Mouse (Mus musculus) neural tube, embryonic 12.5 days (tissue): ENCODE data around the gene Pdzd11. TPM values are rescaled to one million over a fixed set of nuclear protein-coding genes. Genes with fewer than 3 reads are reported as not detected.

ENCODE experiments used
- ATAC-seq: fragments of 200-750 bp; cut with Nextera tagmentation; 2 replicates; pipeline ENCODE4 v1.8.0; 2017; ENCODE audit warnings: low read depth, mild to moderate bottlenecking, moderate TSS enrichment, moderate library complexity; ENCODE audit not compliant: low FRiP score
- H3K27ac ChIP-seq: fragments of 300-500 bp; sonication (generic); 2 replicates; pipeline ENCODE4 v1.5.1; 2016
- H3K27me3 ChIP-seq: fragments of 300-500 bp; sonication (generic); replicated peaks from 2 replicates; pipeline ENCODE4 v1.6.1; 2016; ENCODE audit warnings: mild to moderate bottlenecking
- H3K36me3 ChIP-seq: fragments of 300-500 bp; sonication (generic); 2 replicates; pipeline ENCODE4 v1.6.1; 2016; ENCODE audit warnings: mild to moderate bottlenecking
- H3K4me1 ChIP-seq: fragments of 300-500 bp; sonication (generic); 2 replicates; pipeline ENCODE4 v1.6.1; 2016
- H3K4me2 ChIP-seq: fragments of 300-500 bp; sonication (generic); replicated peaks from 2 replicates; pipeline ENCODE4 v1.6.1; 2016; ENCODE audit warnings: mild to moderate bottlenecking
- H3K4me3 ChIP-seq: fragments of 300-500 bp; sonication (generic); 2 replicates; pipeline ENCODE4 v1.5.1; 2016
- H3K9ac ChIP-seq: fragments of 300-500 bp; sonication (generic); 2 replicates; pipeline ENCODE4 v1.6.1; 2016; ENCODE audit warnings: mild to moderate bottlenecking
- H3K9me3 ChIP-seq: fragments of 300-500 bp; sonication (generic); 2 replicates; pipeline ENCODE4 v1.6.1; 2016; ENCODE audit warnings: mild to moderate bottlenecking
- WGBS: fragments of 180-500 bp; shearing (Covaris S2); methylation state at CpG from one replicate; pipeline ENCODE4 v1.1.7; 2016; 5-methylcytosine and 5-hydroxymethylcytosine counted together
- polyA plus RNA-seq: library from polyadenylated mRNA; unstranded; fragments of >200 nt; fragmentation: Nextera tagmentation; extraction: Ambion mirVana; gene quantifications from 2 replicates; pipeline ENCODE4 v1.2.1, GENCODE M21; 2016

Pdzd11 gene
- polyA plus RNA-seq, 1 experiment from 2014 or later = 117 TPM

DNA sequence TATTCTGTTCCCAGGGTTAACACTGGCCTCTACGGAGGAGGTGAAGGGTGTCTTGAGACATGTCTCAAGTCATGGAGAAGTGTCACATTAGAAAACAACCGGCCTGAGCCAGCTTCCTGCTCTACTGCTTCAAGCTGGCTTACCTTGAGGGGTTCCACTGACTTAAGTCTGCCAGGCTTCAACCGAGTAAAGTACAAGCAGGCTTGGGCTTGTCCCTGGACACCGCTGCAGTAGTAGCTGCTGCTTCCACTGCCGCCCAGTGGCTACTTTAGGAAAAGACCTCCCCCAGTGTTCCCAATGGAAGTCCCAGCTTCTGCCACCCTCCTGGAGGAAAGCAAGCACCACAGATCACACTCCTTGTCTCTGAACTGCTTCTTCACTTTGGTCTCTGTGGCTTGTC is 28.9 kb downstream of the Pdzd11 start:
- Histone ChIP-seq H3K27ac (no peak overlapping the region), H3K4me2 (no peak overlapping the region), H3K4me1 (no peaks in the 10 kb centered on the region), H3K4me3 (no peak overlapping the region), H3K9ac (no peak overlapping the region), H3K27me3 (no peaks in the 10 kb centered on the region; the same call in 1 of the 2 replicates), H3K9me3 (no peaks in the 10 kb centered on the region), H3K36me3 (no peaks in the 10 kb centered on the region)
- WGBS = 24% methylated on average over 5 of the region's 5 CpGs
- ATAC-seq = no peak

DNA sequence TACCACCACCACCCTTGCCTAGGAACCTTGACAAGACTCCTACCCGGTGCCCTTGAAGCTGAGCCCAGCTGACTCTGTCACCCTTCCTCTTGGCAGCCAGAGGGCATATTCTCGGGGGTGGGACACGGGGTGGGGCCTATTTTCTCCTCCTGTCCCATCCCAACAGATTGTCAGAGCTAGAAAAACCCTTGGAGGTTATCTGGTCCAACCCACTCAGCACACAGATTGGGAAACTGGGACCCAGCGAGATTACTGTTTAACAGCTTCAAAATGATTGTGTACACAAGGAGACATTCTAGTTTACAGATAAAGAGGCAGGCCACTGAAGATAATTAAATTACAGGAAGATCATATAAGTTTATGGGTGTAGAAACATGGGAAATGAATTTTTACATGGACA is 31.6 kb downstream of the Pdzd11 start, which contains the start of gene P2ry4:
P2ry4 (minus strand) TSS at position 79 of the 400 bp plus-strand sequence.
- no peak within 1 kb of the TSS for H3K9ac ChIP-seq
- no peak within 1 kb of the TSS for H3K4me3 ChIP-seq
- 62% methylated on average over 4 of the region's 4 CpGs for WGBS
- H3K4me2 ChIP-seq = no peak within 1 kb of the TSS
- H3K9me3 ChIP-seq = no peaks in the 10 kb centered on the region
- no peaks in the 10 kb centered on the region for H3K4me1 ChIP-seq
- no peak within 1 kb of the TSS for H3K27ac ChIP-seq
- no peaks in the 10 kb centered on the region; the same call in 1 of the 2 replicates for H3K27me3 ChIP-seq
- no peaks in the 10 kb centered on the region for H3K36me3 ChIP-seq
- no peak for ATAC-seq

Other genes with a start within 250 kb of the Pdzd11 start
- not detected in 2 replicates for gene Otud6a, start 197.6 kb downstream of the Pdzd11 start, polyA plus RNA-seq
- gene Awat2, start 183.9 kb downstream of the Pdzd11 start, polyA plus RNA-seq = 0.37 and 0.40 TPM in 2 replicates
- 30.9 and 32.2 TPM in 2 replicates for gene Igbp1, start 132.3 kb downstream of the Pdzd11 start, polyA plus RNA-seq
- not detected in 2 replicates for gene Dgat2l6, start 101.7 kb downstream of the Pdzd11 start, polyA plus RNA-seq
- gene Awat1, start 54.3 kb downstream of the Pdzd11 start, polyA plus RNA-seq = not detected in 2 replicates
- not detected in 2 replicates for gene P2ry4, start 31.7 kb downstream of the Pdzd11 start, polyA plus RNA-seq
- gene Arr3, start 21.1 kb downstream of the Pdzd11 start, polyA plus RNA-seq = not detected in 2 replicates
- 24.2 and 25.3 TPM in 2 replicates for gene Kif4, start 831 bp downstream of the Pdzd11 start, polyA plus RNA-seq
- 8.7 and 10.7 TPM in 2 replicates for gene Gdpd2, start 103.3 kb upstream of the Pdzd11 start, polyA plus RNA-seq
- gene Dlg3, start 141.2 kb upstream of the Pdzd11 start, polyA plus RNA-seq = 11.6 and 13.7 TPM in 2 replicates